ENCODE assay signal across 8 mouse cellular contexts in genomic region chr5:18358778-18359177, GRCm38 (mm10). TPM values are rescaled to one million over a fixed set of nuclear protein-coding genes. Genes with fewer than 3 reads are reported as not detected.
A peak's percentile ranks its signal among the peaks of the same experiment; 100 is the strongest.
DNase-seq lines count a peak whose midpoint lies in the region; ATAC-seq and TF ChIP-seq lines count a peak whose summit lies in the region.

No protein-coding gene starts in this region.

- DNase-seq in kidney, adult 11 months = no peak
- DNase-seq in adrenal gland, postnatal 36 days = no peak
- DNase-seq in layer of hippocampus, postnatal 36 days = no peak

- H3K9ac ChIP-seq in kidney, embryonic 16.5 days (replicated peaks; ENCODE audit: low read length) = peak overlapping the region; percentile 87
- H3K9ac ChIP-seq in embryonic facial prominence, embryonic 15.5 days = no peak overlapping the region
- H3K9ac ChIP-seq in intestine, postnatal 0 days (ENCODE audit: low read depth, low read length) = no peak overlapping the region
- peak overlapping the region; percentile 85 for H3K9ac ChIP-seq in neural tube, embryonic 13.5 days

- TF ChIP-seq CTCF in intestine, postnatal 0 days (IDR thresholded peaks at IDR 0.05; ENCODE audit: low read depth) = no peak

- H3K36me3 ChIP-seq in kidney, embryonic 16.5 days (ENCODE audit: insufficient read depth, low read length) = no peaks in the 10 kb centered on the region
- no peaks in the 10 kb centered on the region for H3K36me3 ChIP-seq in embryonic facial prominence, embryonic 15.5 days
- no peaks in the 10 kb centered on the region for H3K36me3 ChIP-seq in intestine, postnatal 0 days (ENCODE audit: control insufficient read depth, insufficient read depth)
- H3K36me3 ChIP-seq in neural tube, embryonic 13.5 days = no peaks in the 10 kb centered on the region

- no peaks in the 10 kb centered on the region for H3K27me3 ChIP-seq in kidney, embryonic 16.5 days (ENCODE audit: insufficient read depth, low read length)
- H3K27me3 ChIP-seq in embryonic facial prominence, embryonic 15.5 days = no peaks in the 10 kb centered on the region
- no peaks in the 10 kb centered on the region for H3K27me3 ChIP-seq in intestine, postnatal 0 days (replicated peaks; ENCODE audit: control insufficient read depth, insufficient read depth, low read length)
- H3K27me3 ChIP-seq in neural tube, embryonic 13.5 days = peaks cover 6% of the 10 kb centered on the region; the same call in 1 of the 2 replicates

- WGBS in kidney, embryonic 16.5 days = 28% methylated on average over 6 of the region's 6 CpGs
- WGBS in embryonic facial prominence, embryonic 15.5 days = 28% methylated on average over 6 of the region's 6 CpGs
- 34% methylated on average over 6 of the region's 6 CpGs for whole genome bisulfite sequencing in intestine, postnatal 0 days
- 25% methylated on average over 6 of the region's 6 CpGs for WGBS in neural tube, embryonic 13.5 days

- peaks cover 15% of the 10 kb centered on the region; the same call in 1 of the 2 replicates for H3K4me1 ChIP-seq in kidney, embryonic 16.5 days (ENCODE audit: insufficient read depth, low read length)
- H3K4me1 ChIP-seq in embryonic facial prominence, embryonic 15.5 days = peaks cover 17% of the 10 kb centered on the region
- no peaks in the 10 kb centered on the region; the same call in 1 of the 2 replicates for H3K4me1 ChIP-seq in intestine, postnatal 0 days (replicated peaks; ENCODE audit: control insufficient read depth, insufficient read depth, low read length)
- H3K4me1 ChIP-seq in neural tube, embryonic 13.5 days (replicated peaks) = peaks cover 19% of the 10 kb centered on the region; the same call in 1 of the 2 replicates

- peak overlapping the region; percentile 91 for H3K4me2 ChIP-seq in kidney, embryonic 16.5 days (replicated peaks; ENCODE audit: low read depth, low read length)
- H3K4me2 ChIP-seq in embryonic facial prominence, embryonic 15.5 days (replicated peaks) = peak overlapping the region; percentile 88
- H3K4me2 ChIP-seq in intestine, postnatal 0 days (replicated peaks; ENCODE audit: low read depth) = peak overlapping the region; percentile 99
- H3K4me2 ChIP-seq in neural tube, embryonic 13.5 days = peak overlapping the region; percentile 80

- H3K27ac ChIP-seq in kidney, embryonic 16.5 days (ENCODE audit: low read length) = no peak overlapping the region
- H3K27ac ChIP-seq in embryonic facial prominence, embryonic 15.5 days (replicated peaks) = no peak overlapping the region
- H3K27ac ChIP-seq in intestine, postnatal 0 days (ENCODE audit: low read depth, low read length) = no peak overlapping the region
- H3K27ac ChIP-seq in neural tube, embryonic 13.5 days (replicated peaks) = no peak overlapping the region

- peaks cover 3% of the 10 kb centered on the region; the same call in 1 of the 2 replicates for H3K9me3 ChIP-seq in kidney, embryonic 16.5 days (ENCODE audit: low read length)
- H3K9me3 ChIP-seq in embryonic facial prominence, embryonic 15.5 days (replicated peaks) = no peaks in the 10 kb centered on the region
- H3K9me3 ChIP-seq in intestine, postnatal 0 days (ENCODE audit: control insufficient read depth) = no peaks in the 10 kb centered on the region
- H3K9me3 ChIP-seq in neural tube, embryonic 13.5 days = no peaks in the 10 kb centered on the region

- no peak for ATAC-seq in kidney, embryonic 16.5 days (ENCODE audit: low FRiP score, low TSS enrichment)
- no peak for ATAC-seq in embryonic facial prominence, embryonic 15.5 days (ENCODE audit: insufficient number of reproducible peaks, low FRiP score, low TSS enrichment, low read depth)
- no peak for ATAC-seq in intestine, postnatal 0 days
- ATAC-seq in neural tube, embryonic 13.5 days (ENCODE audit: low read depth) = no peak
- no peak for ATAC-seq in frontal cortex, adult (ENCODE audit: low TSS enrichment)

- peak overlapping the region; percentile 90 for H3K4me3 ChIP-seq in kidney, embryonic 16.5 days (ENCODE audit: low read length)
- peak overlapping the region; percentile 79 for H3K4me3 ChIP-seq in embryonic facial prominence, embryonic 15.5 days (replicated peaks)
- H3K4me3 ChIP-seq in intestine, postnatal 0 days (ENCODE audit: low read depth, low read length) = peak overlapping the region; percentile 73
- peak overlapping the region; percentile 83 for H3K4me3 ChIP-seq in neural tube, embryonic 13.5 days

RNA-seq across cellular contexts. Expression of gene Gnai1, which starts 1.4 kb away (rescaled TPM):
- 42.9 and 48.2 TPM in 2 replicates for polyA plus RNA-seq in kidney, embryonic 16.5 days (2015; fragmentation: Nextera tagmentation; extraction: Ambion mirVana)
- 46.2 and 47.4 TPM in 2 replicates for polyA plus RNA-seq in embryonic facial prominence, embryonic 15.5 days (2015; fragmentation: Nextera tagmentation; extraction: Ambion mirVana)
- polyA plus RNA-seq in intestine, postnatal 0 days (2015; fragmentation: Nextera tagmentation; extraction: Ambion mirVana) = 8.8 and 9.2 TPM in 2 replicates
- polyA plus RNA-seq in neural tube, embryonic 13.5 days (2015; fragmentation: Nextera tagmentation; extraction: Ambion mirVana) = 52.1 and 56.8 TPM in 2 replicates
- 10 to 100 TPM; 34.2 to 40.0 TPM for total RNA-seq in adrenal gland, postnatal 36 days (2021)
- 100 to 1,000 TPM; 159 to 181 TPM for total RNA-seq in layer of hippocampus, postnatal 36 days (2021)

Comparison
In these comparisons a context has a peak if more than half of its experiments do, and no peak if none do; other contexts are left out.
1. H3K9ac ChIP-seq: peak in kidney, embryonic 16.5 days (single experiment) and neural tube, embryonic 13.5 days (single experiment); none in embryonic facial prominence, embryonic 15.5 days (single experiment) and intestine, postnatal 0 days (single experiment).
2. Peak in every context shown above with its lines, with median percentiles within 50 percentile points of each other: H3K4me2 ChIP-seq and H3K4me3 ChIP-seq.